Mouse (Mus musculus): ENCODE results near the gene Pagr1a.

Pagr1a gene

GRCm38 (mm10) chr7:127003620-127004019 lies 13.5 kb downstream of the Pagr1a start:
- DNase-seq (ENCODE audit: low spot score), result no peak

- DNase-seq (ENCODE audit: low spot score), result peak; percentile 80
Observed at GRCm38 (mm10) chr7:126999568-126999967, 17.6 kb downstream of the Pagr1a start.

- DNase-seq (ENCODE audit: low spot score), result no peak
Observed at GRCm38 (mm10) chr7:126996449-126996848, 20.7 kb downstream of the Pagr1a start.

- DNase-seq (ENCODE audit: low spot score), result no peak
Observed at GRCm38 (mm10) chr7:126988816-126989215, 28.3 kb downstream of the Pagr1a start.

GRCm38 (mm10) chr7:126986319-126986718 lies 30.8 kb downstream of the Pagr1a start:
- DNase-seq (ENCODE audit: low spot score), result peak; percentile 34

- DNase-seq (ENCODE audit: low spot score), result no peak
Observed at GRCm38 (mm10) chr7:126984667-126985444, 32.3 kb downstream of the Pagr1a start.

GRCm38 (mm10) chr7:126983113-126983512 lies 34.0 kb downstream of the Pagr1a start:
- no peak for DNase-seq (ENCODE audit: low spot score)

GRCm38 (mm10) chr7:126982054-126982453 lies 35.1 kb downstream of the Pagr1a start:
- DNase-seq (ENCODE audit: low spot score), result no peak

GRCm38 (mm10) chr7:126981601-126982000 lies 35.6 kb downstream of the Pagr1a start:
- DNase-seq (ENCODE audit: low spot score), result no peak

- DNase-seq (ENCODE audit: low spot score), result peak; percentile 46
Observed at GRCm38 (mm10) chr7:126978841-126979240, 38.3 kb downstream of the Pagr1a start.

GRCm38 (mm10) chr7:126976878-126977459 lies 40.2 kb downstream of the Pagr1a start:
- no peak for DNase-seq (ENCODE audit: low spot score)

GRCm38 (mm10) chr7:126975950-126976866 lies 40.9 kb downstream of the Pagr1a start, which contains the start of gene Cdiptos:
Gene Cdiptos (minus strand): TSS chr7:126976098.
- peak; percentile 93 for DNase-seq (ENCODE audit: low spot score)

GRCm38 (mm10) chr7:126975893-126975949 lies 41.4 kb downstream of the Pagr1a start, which contains the start of gene Cdipt:
Gene Cdipt (plus strand): TSS chr7:126975914.
- no peak for DNase-seq (ENCODE audit: low spot score)

- DNase-seq (ENCODE audit: low spot score), result no peak
Observed at GRCm38 (mm10) chr7:126975493-126975892, 41.7 kb downstream of the Pagr1a start.

GRCm38 (mm10) chr7:126967361-126967760 lies 49.8 kb downstream of the Pagr1a start:
- DNase-seq (ENCODE audit: low spot score), result no peak

GRCm38 (mm10) chr7:126965568-126965967 lies 51.6 kb downstream of the Pagr1a start:
- no peak for DNase-seq (ENCODE audit: low spot score)
